Comparison of ENCODE assay signal across 8 mouse cellular contexts in the genomic region with DNA sequence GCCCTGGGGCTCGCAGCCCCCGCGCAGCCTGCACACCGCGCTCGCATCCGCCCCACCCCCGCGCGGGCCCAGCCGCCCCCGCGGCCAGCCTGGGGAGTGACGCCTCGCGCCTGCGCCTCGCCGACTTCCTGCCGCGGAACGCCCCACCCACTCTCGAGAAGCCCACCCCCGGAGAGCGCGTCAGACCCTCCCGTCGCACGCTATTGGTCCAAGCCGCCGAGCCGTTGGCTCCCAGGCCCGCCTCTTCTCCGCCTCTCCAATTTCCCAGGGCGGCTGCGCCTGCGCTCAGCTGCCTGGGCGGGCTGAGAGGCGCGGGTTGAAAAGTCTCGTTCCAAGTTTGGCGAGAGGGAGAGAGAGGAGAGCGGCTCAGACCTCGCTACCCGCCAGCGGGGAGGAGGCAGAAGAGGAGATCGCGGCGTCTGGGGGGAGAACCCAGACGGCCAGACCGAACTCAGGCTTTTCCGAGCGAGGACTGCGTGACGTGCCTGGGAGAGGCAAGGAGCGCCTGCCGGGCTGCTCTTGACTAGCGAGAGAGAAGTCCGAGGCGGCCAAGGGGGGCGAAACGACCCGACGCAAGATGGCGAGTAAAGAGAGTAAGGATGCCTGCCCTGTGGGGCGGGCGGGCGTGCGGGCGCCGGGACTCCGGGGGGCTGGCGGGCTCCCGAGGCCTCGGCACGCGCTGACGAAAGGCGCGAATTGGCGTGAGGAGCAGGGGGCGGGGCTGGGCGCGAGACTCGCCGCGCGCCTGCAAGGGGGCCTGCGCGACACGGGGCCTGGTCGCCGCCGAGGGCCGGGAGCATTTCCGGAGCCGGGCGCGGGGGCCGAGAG. TPM values are rescaled to one million over a fixed set of nuclear protein-coding genes. Genes with fewer than 3 reads are reported as not detected.
DNase-seq lines count a peak whose midpoint lies in the region; ATAC-seq and TF ChIP-seq lines count a peak whose summit lies in the region.

Gene Rbbp7, plus strand, starts transcription at position 288 of the 828 bp plus-strand sequence.

- DNase-seq in ES-CJ7 (ENCODE audit: low read depth, low spot score), result peak; percentile 90
- DNase-seq in cerebellum, adult 11 months, result peak; percentile 90
- DNase-seq in heart, postnatal 25 days (ENCODE audit: low spot score), result peak; percentile 87
- peak; percentile 89 to 92 for DNase-seq in layer of hippocampus, adult 2 months (ENCODE audit: low spot score in 2 of 2)
- peak; percentile 94 for DNase-seq in lung, embryonic 14.5 days
- DNase-seq in thymus, adult 2 months, result peak; percentile 88

- H3K9me3 ChIP-seq in forebrain, embryonic 15.5 days, result no peaks in the 10 kb centered on the region
- H3K9me3 ChIP-seq in lung, embryonic 14.5 days (ENCODE audit: low read depth, low read length), result no peaks in the 10 kb centered on the region

- peaks cover 17% of the 10 kb centered on the region for H3K4me1 ChIP-seq in forebrain, embryonic 15.5 days
- peaks cover 4% of the 10 kb centered on the region; the same call in 1 of the 2 replicates for H3K4me1 ChIP-seq in lung, embryonic 14.5 days (ENCODE audit: insufficient read depth)
- peaks cover 5% of the 10 kb centered on the region for H3K4me1 ChIP-seq in olfactory bulb, adult 2 months (ENCODE audit: control insufficient read depth, insufficient read depth, low read length)
- peaks cover 9% of the 10 kb centered on the region for H3K4me1 ChIP-seq in thymus, adult 2 months (replicated peaks; ENCODE audit: control insufficient read depth, insufficient read depth, low read length)

- H3K4me3 ChIP-seq in forebrain, embryonic 15.5 days, result peak within 1 kb of the TSS; percentile 75
- H3K4me3 ChIP-seq in layer of hippocampus, adult 2 months, result peak within 1 kb of the TSS; percentile 81
- peak within 1 kb of the TSS; percentile 64 for H3K4me3 ChIP-seq in lung, embryonic 14.5 days (ENCODE audit: low read depth, low read length)
- peak within 1 kb of the TSS; percentile 76 for H3K4me3 ChIP-seq in olfactory bulb, adult 2 months (ENCODE audit: insufficient read depth, low read depth, low read length)
- H3K4me3 ChIP-seq in thymus, adult 2 months (ENCODE audit: control insufficient read depth, insufficient read depth, low read length), result peak within 1 kb of the TSS; percentile 79

- H3K27me3 ChIP-seq in forebrain, embryonic 15.5 days, result no peaks in the 10 kb centered on the region
- H3K27me3 ChIP-seq in lung, embryonic 14.5 days (ENCODE audit: insufficient read depth, low read length), result no peaks in the 10 kb centered on the region
- H3K27me3 ChIP-seq in thymus, adult 2 months (ENCODE audit: control insufficient read depth, insufficient read depth, low read length), result no peaks in the 10 kb centered on the region

- H3K4me2 ChIP-seq in forebrain, embryonic 15.5 days (replicated peaks), result peak within 1 kb of the TSS; percentile 48
- peak within 1 kb of the TSS; percentile 55 for H3K4me2 ChIP-seq in lung, embryonic 14.5 days

- intact Hi-C loops in heart, postnatal 25 days (cut with DNase I), result loop anchor here (5.0 kb wide), 2 partner anchors 38 to 67 kb away; partner anchors contain the start of gene Txlng

- peak; percentile 22; the same call in 1 of the 2 replicates for TF ChIP-seq CTCF in layer of hippocampus, adult 2 months (conservative IDR thresholded peaks at IDR 0.05)
- TF ChIP-seq CTCF in lung, embryonic 14.5 days (IDR thresholded peaks at IDR 0.05; ENCODE audit: low read depth), result no peak
- no peak for TF ChIP-seq CTCF in olfactory bulb, adult 2 months (IDR thresholded peaks at IDR 0.05; ENCODE audit: insufficient read depth, low read depth, low read length)
- no peak for TF ChIP-seq CTCF in thymus, adult 2 months (IDR thresholded peaks at IDR 0.05; ENCODE audit: borderline replicate concordance, control insufficient read depth, extremely low read depth, insufficient read depth, low read length, poor library complexity)

- ATAC-seq in forebrain, embryonic 15.5 days (replicated peaks), result peak; percentile 99
- ATAC-seq in lung, embryonic 14.5 days (ENCODE audit: insufficient read depth), result peak; percentile 97

- TF ChIP-seq POLR2A in olfactory bulb, adult 2 months (IDR thresholded peaks at IDR 0.05; ENCODE audit: insufficient read depth, low read depth, low read length), result peak; percentile 45; the same call in 1 of the 2 replicates
- TF ChIP-seq POLR2A in thymus, adult 2 months (IDR thresholded peaks at IDR 0.05; ENCODE audit: control insufficient read depth, extremely low read depth, insufficient read depth, low read length, poor library complexity), result peak; percentile 83

- H3K9ac ChIP-seq in forebrain, embryonic 15.5 days (replicated peaks), result peak within 1 kb of the TSS; percentile 67
- peak within 1 kb of the TSS; percentile 79 for H3K9ac ChIP-seq in lung, embryonic 14.5 days

- WGBS in forebrain, embryonic 15.5 days, result 22% methylated on average over 83 of the region's 100 CpGs
- WGBS in lung, embryonic 14.5 days, result 11% methylated on average over 60 of the region's 100 CpGs
- WGBS in olfactory bulb, adult 2 months, result 23% methylated on average over 78 of the region's 100 CpGs
- 2% methylated on average over 72 of the region's 100 CpGs for WGBS in thymus, adult 2 months

- H3K36me3 ChIP-seq in forebrain, embryonic 15.5 days, result no peaks in the 10 kb centered on the region
- H3K36me3 ChIP-seq in lung, embryonic 14.5 days (ENCODE audit: insufficient read depth), result peaks cover 15% of the 10 kb centered on the region; the same call in 1 of the 2 replicates
- 0 out of 2 replicates have a peak, but pooled peaks cover 3% of the 10 kb centered on the region for H3K36me3 ChIP-seq in thymus, adult 2 months (ENCODE audit: control insufficient read depth, insufficient read depth, low read length)

- peak within 1 kb of the TSS; percentile 93 for H3K27ac ChIP-seq in forebrain, embryonic 15.5 days (replicated peaks)
- H3K27ac ChIP-seq in layer of hippocampus, adult 2 months, result peak within 1 kb of the TSS; percentile 95
- H3K27ac ChIP-seq in lung, embryonic 14.5 days (ENCODE audit: low read depth), result peak within 1 kb of the TSS; percentile 98
- H3K27ac ChIP-seq in olfactory bulb, adult 2 months (ENCODE audit: insufficient read depth, low read depth, low read length), result peak within 1 kb of the TSS; percentile 84
- H3K27ac ChIP-seq in thymus, adult 2 months (ENCODE audit: control insufficient read depth, insufficient read depth, low read length), result peak within 1 kb of the TSS; percentile 95

RNA-seq across cellular contexts. Expression of gene Rbbp7, which starts in this region (rescaled TPM):
- 229 and 233 TPM in 2 replicates for polyA plus RNA-seq in forebrain, embryonic 15.5 days (2015; fragmentation: Nextera tagmentation; extraction: Ambion mirVana)
- 100 to 1,000 TPM; 154 to 168 TPM for total RNA-seq in heart, postnatal 25 days (2021)
- total RNA-seq in layer of hippocampus, adult 2 months (2021), result 100 to 1,000 TPM; 157 to 166 TPM
- polyA plus RNA-seq in lung, embryonic 14.5 days (2014; fragmentation: Nextera tagmentation; extraction: Ambion mirVana), result 544 and 552 TPM in 2 replicates
- polyA plus RNA-seq in olfactory bulb, adult 2 months (2012; ENCODE audit: insufficient read depth, insufficient read length, low replicate concordance, missing spikeins), result 220 TPM in 1 of 2 replicates, not detected in the other
- polyA plus RNA-seq in thymus, adult 2 months (2012; rRNA removed), result 82.7 and 88.3 TPM in 2 replicates

Comparison
In these comparisons a context has a peak if more than half of its experiments do, and no peak if none do; other contexts are left out.
1. Peak in every context shown above with its lines: DNase-seq, ATAC-seq, H3K4me3 ChIP-seq and H3K27ac ChIP-seq.